Comparison of ENCODE assay signal across 16 mouse cellular contexts in genomic region chr12:25059487-25060200, GRCm38 (mm10). TPM values are rescaled to one million over a fixed set of nuclear protein-coding genes. Genes with fewer than 3 reads are reported as not detected.
DNase-seq lines count a peak whose midpoint lies in the region; ATAC-seq and TF ChIP-seq lines count a peak whose summit lies in the region.
"Had no signal": no experiment of that assay in that cellular context is flagged by ENCODE, and none has a peak within 500 bp of the region (broad histone marks: within the 10 kb centered on the region; RNA-seq: fewer than 3 reads in every experiment).

No protein-coding gene starts in this region.

- peaks cover 32% of the 10 kb centered on the region for H3K36me3 ChIP-seq in forebrain, embryonic 13.5 days (ENCODE audit: poor library complexity, severe bottlenecking)
- H3K36me3 ChIP-seq in forebrain, embryonic 12.5 days (replicated peaks), result peaks cover 23% of the 10 kb centered on the region
- H3K36me3 ChIP-seq in forebrain, embryonic 16.5 days (ENCODE audit: control insufficient read depth, insufficient read depth), result peaks cover 16% of the 10 kb centered on the region
- H3K36me3 ChIP-seq in thymus, adult 2 months (ENCODE audit: control insufficient read depth, insufficient read depth, low read length), result peaks cover 26% of the 10 kb centered on the region

- DNase-seq in lung, postnatal 36 days, result peak; percentile 21
- DNase-seq in lung, postnatal 10 days, result no peak
- DNase-seq in adrenal gland, adult 8-10 months, result peak; percentile 73
- no peak for DNase-seq in thymus, adult 2 months
- DNase-seq in gastrocnemius, postnatal 14 days, result no peak
- DNase-seq: kidney, adult 11 months; kidney, postnatal 36 days; lung, embryonic 14.5 days; thymus, postnatal 14 days had no signal

- no peak for TF ChIP-seq CTCF in thymus, adult 2 months (IDR thresholded peaks at IDR 0.05; ENCODE audit: borderline replicate concordance, control insufficient read depth, extremely low read depth, insufficient read depth, low read length, poor library complexity)

- peak overlapping the region; percentile 25; the same call in 1 of the 2 replicates for H3K27ac ChIP-seq in forebrain, embryonic 13.5 days
- no peak overlapping the region for H3K27ac ChIP-seq in forebrain, embryonic 12.5 days
- H3K27ac ChIP-seq in forebrain, embryonic 16.5 days (ENCODE audit: low read length), result no peak overlapping the region
- no peak overlapping the region for H3K27ac ChIP-seq in thymus, adult 2 months (ENCODE audit: control insufficient read depth, insufficient read depth, low read length)
- H3K27ac ChIP-seq: heart, adult 2 months; limb, embryonic 13.5 days; midbrain, embryonic 12.5 days had no signal

- H3K4me2 ChIP-seq in forebrain, embryonic 13.5 days, result no peak overlapping the region
- no peak overlapping the region for H3K4me2 ChIP-seq in forebrain, embryonic 12.5 days
- H3K4me2 ChIP-seq in forebrain, embryonic 16.5 days (ENCODE audit: low read length), result no peak overlapping the region
- H3K4me2 ChIP-seq: limb, embryonic 13.5 days; lung, embryonic 14.5 days; midbrain, embryonic 12.5 days had no signal

- peaks cover 11% of the 10 kb centered on the region; the same call in 1 of the 2 replicates for H3K4me1 ChIP-seq in forebrain, embryonic 13.5 days
- H3K4me1 ChIP-seq in forebrain, embryonic 12.5 days, result 0 out of 2 replicates have a peak, but pooled peaks cover 3% of the 10 kb centered on the region
- peaks cover 4% of the 10 kb centered on the region; the same call in 1 of the 2 replicates for H3K4me1 ChIP-seq in forebrain, embryonic 16.5 days (replicated peaks; ENCODE audit: control insufficient read depth, insufficient read depth, low read length)
- peaks cover 4% of the 10 kb centered on the region for H3K4me1 ChIP-seq in thymus, adult 2 months (replicated peaks; ENCODE audit: control insufficient read depth, insufficient read depth, low read length)
- H3K4me1 ChIP-seq: limb, embryonic 13.5 days; midbrain, embryonic 12.5 days had no signal

- intact Hi-C loops in gastrocnemius, postnatal 14 days (cut with DNase I; ENCODE audit: low total_unique reads), result no loop called here

- no peak for TF ChIP-seq POLR2A in thymus, adult 2 months (IDR thresholded peaks at IDR 0.05; ENCODE audit: control insufficient read depth, extremely low read depth, insufficient read depth, low read length, poor library complexity)

- H3K27me3 ChIP-seq in forebrain, embryonic 13.5 days, result no peaks in the 10 kb centered on the region
- no peaks in the 10 kb centered on the region for H3K27me3 ChIP-seq in forebrain, embryonic 12.5 days
- H3K27me3 ChIP-seq in forebrain, embryonic 16.5 days (replicated peaks; ENCODE audit: control insufficient read depth, insufficient read depth, low read length), result no peaks in the 10 kb centered on the region
- H3K27me3 ChIP-seq in thymus, adult 2 months (ENCODE audit: control insufficient read depth, insufficient read depth, low read length), result no peaks in the 10 kb centered on the region
- H3K27me3 ChIP-seq: limb, embryonic 13.5 days; midbrain, embryonic 12.5 days had no signal

- no peaks in the 10 kb centered on the region for H3K9me3 ChIP-seq in forebrain, embryonic 13.5 days (replicated peaks)
- no peaks in the 10 kb centered on the region for H3K9me3 ChIP-seq in forebrain, embryonic 12.5 days
- no peaks in the 10 kb centered on the region for H3K9me3 ChIP-seq in forebrain, embryonic 16.5 days (ENCODE audit: control insufficient read depth, low read length)
- H3K9me3 ChIP-seq: limb, embryonic 13.5 days; midbrain, embryonic 12.5 days had no signal

- H3K4me3 ChIP-seq in forebrain, embryonic 13.5 days, result no peak overlapping the region
- no peak overlapping the region for H3K4me3 ChIP-seq in forebrain, embryonic 12.5 days (replicated peaks)
- H3K4me3 ChIP-seq in forebrain, embryonic 16.5 days (replicated peaks; ENCODE audit: low read length), result no peak overlapping the region
- H3K4me3 ChIP-seq in thymus, adult 2 months (ENCODE audit: control insufficient read depth, insufficient read depth, low read length), result no peak overlapping the region
- H3K4me3 ChIP-seq: erythroblast, embryonic 14.5 days; heart, adult 2 months; limb, embryonic 13.5 days; midbrain, embryonic 12.5 days had no signal

- H3K9ac ChIP-seq in forebrain, embryonic 13.5 days, result no peak overlapping the region
- no peak overlapping the region for H3K9ac ChIP-seq in forebrain, embryonic 12.5 days
- H3K9ac ChIP-seq in forebrain, embryonic 16.5 days (replicated peaks; ENCODE audit: low read depth, low read length), result no peak overlapping the region
- H3K9ac ChIP-seq: limb, embryonic 13.5 days; lung, embryonic 14.5 days; midbrain, embryonic 12.5 days had no signal

- 76% methylated on average over 9 of the region's 9 CpGs for WGBS in forebrain, embryonic 13.5 days
- WGBS in forebrain, embryonic 12.5 days, result 83% methylated on average over 9 of the region's 9 CpGs
- WGBS in forebrain, embryonic 16.5 days, result 56% methylated on average over 9 of the region's 9 CpGs
- WGBS in thymus, adult 2 months, result 94% methylated on average over 9 of the region's 9 CpGs

- no peak; the same call in 1 of the 2 replicates for ATAC-seq in forebrain, embryonic 13.5 days
- no peak for ATAC-seq in forebrain, embryonic 12.5 days (ENCODE audit: low FRiP score)
- ATAC-seq in forebrain, embryonic 16.5 days, result peak; percentile 35; the same call in 1 of the 2 replicates

RNA-seq across cellular contexts. Expression of gene Id2, which starts 37.3 kb away (rescaled TPM):
- polyA plus RNA-seq in forebrain, embryonic 13.5 days (2015; fragmentation: Nextera tagmentation; extraction: Ambion mirVana), result 195 and 253 TPM in 2 replicates
- 163 TPM in 2 replicates for polyA plus RNA-seq in forebrain, embryonic 12.5 days (2016; fragmentation: Nextera tagmentation; extraction: Ambion mirVana)
- 100 to 1,000 TPM; 302 to 463 (median 440) TPM for total RNA-seq in adrenal gland, adult 8-10 months (2022)
- 592 and 764 TPM in 2 replicates for polyA plus RNA-seq in forebrain, embryonic 16.5 days (2015; fragmentation: Nextera tagmentation; extraction: Ambion mirVana)
- 114 and 118 TPM in 2 replicates for polyA plus RNA-seq in thymus, adult 2 months (2012; rRNA removed)
- total RNA-seq in gastrocnemius, postnatal 14 days (2021), result 1 to 10 TPM; 6.5 to 8.0 TPM
- polyA plus RNA-seq: erythroblast, embryonic 14.5 days had no signal

Comparison
In these comparisons a context has a peak if more than half of its experiments do, and no peak if none do; other contexts are left out.
1. DNase-seq: peak in lung, postnatal 36 days (single experiment) and adrenal gland, adult 8-10 months (single experiment); none in lung, postnatal 10 days (single experiment), thymus, adult 2 months (single experiment) and gastrocnemius, postnatal 14 days (single experiment).